Mouse (Mus musculus) CH12.LX (cell line): Measurements from ENCODE around the gene Rims1. TPM values are rescaled to one million over a fixed set of nuclear protein-coding genes. Genes with fewer than 3 reads are reported as not detected.

ENCODE experiments used
- DNase-seq: peaks from one replicate; pipeline ENCODE4 v3.0.0-alpha.2; 2013; ENCODE audit errors: extremely low read depth
- H3K27ac ChIP-seq: 2 replicates; pipeline ENCODE4 v1.5.1; 2012; ENCODE audit warnings: low read depth, mild to moderate bottlenecking, control low read depth, moderate library complexity; ENCODE audit not compliant: insufficient read depth
- H3K27me3 ChIP-seq: replicated peaks from 2 replicates; pipeline ENCODE3; 2012; ENCODE audit warnings: inconsistent platforms
- H3K36me3 ChIP-seq, 2 experiments: replicated peaks in 1 of 2; 2 replicates each; pipeline versions ENCODE3 to v1.6.1; 2012; ENCODE audit warnings: inconsistent platforms in 1 of 2, low read length in 1 of 2, mild to moderate bottlenecking in 1 of 2, mixed read lengths in 1 of 2, moderate library complexity in 1 of 2; ENCODE audit not compliant: control insufficient read depth in 1 of 2, insufficient read depth in 1 of 2
- H3K4me1 ChIP-seq, 2 experiments: 2 replicates each; pipeline ENCODE4 v1.6.1; 2012; ENCODE audit warnings: inconsistent platforms in 1 of 2, moderate library complexity in 1 of 2; ENCODE audit not compliant: insufficient read depth in 2 of 2, control insufficient read depth in 1 of 2
- H3K4me2 ChIP-seq: 2 replicates; pipeline ENCODE4 v1.6.1; 2012; ENCODE audit warnings: low read depth, mild to moderate bottlenecking, control low read depth; ENCODE audit not compliant: poor library complexity, insufficient read depth, severe bottlenecking
- H3K4me3 ChIP-seq, 3 experiments: fragments of 150-350 bp in 1 of 3; sonication (generic) in 1 of 3; replicated peaks in 1 of 3; 2 replicates each; pipeline versions ENCODE3 to v1.5.1; 2011 to 2012; ENCODE audit warnings: low read depth in 2 of 3, low read length in 2 of 3, mild to moderate bottlenecking in 2 of 3, moderate library complexity in 2 of 3, control low read depth in 1 of 3, improper control_type of control experiment in 1 of 3, inconsistent platforms in 1 of 3, mixed read lengths in 1 of 3; ENCODE audit not compliant: poor library complexity in 1 of 3
- H3K79me2 ChIP-seq: replicated peaks from 2 replicates; pipeline ENCODE4 v1.6.1; 2012; ENCODE audit warnings: mild to moderate bottlenecking, moderate library complexity; ENCODE audit not compliant: control insufficient read depth, poor library complexity, insufficient read depth, severe bottlenecking; ENCODE audit errors: extremely low read depth
- H3K9ac ChIP-seq: 2 replicates; pipeline ENCODE4 v1.6.1; 2012; ENCODE audit warnings: low read depth, mild to moderate bottlenecking, control low read depth, moderate library complexity; ENCODE audit not compliant: insufficient read depth
- H3K9me3 ChIP-seq: replicated peaks from 2 replicates; pipeline ENCODE3; 2012; ENCODE audit warnings: low read length, inconsistent platforms, mixed read lengths
- BHLHE40 ChIP-seq: IDR thresholded peaks from 2 replicates; pipeline ENCODE4 v1.6.1; 2011; ENCODE audit warnings: mild to moderate bottlenecking, low read depth, low read length, improper control_type of control experiment
- CHD1 ChIP-seq: IDR thresholded peaks from 2 replicates; pipeline ENCODE4 v1.6.1; 2012; ENCODE audit warnings: low read depth, low read length, improper control_type of control experiment, inconsistent platforms
- CHD2 ChIP-seq: IDR thresholded peaks from 2 replicates; pipeline ENCODE4 v1.6.1; 2011; ENCODE audit warnings: low read length, improper control_type of control experiment
- CTCF ChIP-seq, 2 experiments: IDR thresholded peaks in 1 of 2; conservative IDR thresholded peaks in 1 of 2; 2 replicates each; pipeline ENCODE4 v1.5.1; 2011 to 2012; ENCODE audit warnings: low read depth in 2 of 2, low read length in 2 of 2, improper control_type of control experiment in 1 of 2, inconsistent platforms in 1 of 2, mild to moderate bottlenecking in 1 of 2, moderate library complexity in 1 of 2
- E2F4 ChIP-seq: IDR thresholded peaks from 2 replicates; pipeline ENCODE4 v1.6.1; 2011; ENCODE audit warnings: low read depth, low read length, improper control_type of control experiment; ENCODE audit not compliant: insufficient replicate concordance
- IRF4 ChIP-seq: IDR thresholded peaks from 2 replicates; pipeline ENCODE4 v1.6.1; 2014; ENCODE audit warnings: low read depth, mild to moderate bottlenecking, inconsistent platforms, low read length, improper control_type of control experiment
- KAT2A ChIP-seq: IDR thresholded peaks from 2 replicates; pipeline ENCODE4 v1.6.1; 2012; ENCODE audit warnings: low read length, improper control_type of control experiment, inconsistent platforms; ENCODE audit not compliant: insufficient replicate concordance
- MAX ChIP-seq: IDR thresholded peaks from 2 replicates; pipeline ENCODE4 v1.6.1; 2011; ENCODE audit warnings: low read length, improper control_type of control experiment
- MAZ ChIP-seq: IDR thresholded peaks from 2 replicates; pipeline ENCODE4 v1.6.1; 2012; ENCODE audit warnings: low read depth, mild to moderate bottlenecking, inconsistent platforms, low read length, improper control_type of control experiment, moderate library complexity
- MXI1 ChIP-seq: IDR thresholded peaks from 2 replicates; pipeline ENCODE4 v1.6.1; 2011; ENCODE audit warnings: mild to moderate bottlenecking, low read depth, low read length, improper control_type of control experiment
- MYC ChIP-seq: IDR thresholded peaks from 2 replicates; pipeline ENCODE4 v1.6.1; 2011; ENCODE audit warnings: low read depth, mild to moderate bottlenecking, improper control_type of control experiment, low read length
- NELFE ChIP-seq: IDR thresholded peaks from 2 replicates; pipeline ENCODE4 v1.6.1; 2011; ENCODE audit warnings: low read depth, low read length, improper control_type of control experiment
- POLR2A ChIP-seq: IDR thresholded peaks from 2 replicates; pipeline ENCODE4 v1.6.1; 2011; ENCODE audit warnings: low read depth, mild to moderate bottlenecking, improper control_type of control experiment, low read length
- RCOR1 ChIP-seq: conservative IDR thresholded peaks from 2 replicates; pipeline ENCODE4 v1.6.1; 2012; ENCODE audit warnings: low read depth, mild to moderate bottlenecking, inconsistent platforms, low read length, improper control_type of control experiment
- SMC3 ChIP-seq: IDR thresholded peaks from 2 replicates; pipeline ENCODE4 v1.6.1; 2011; ENCODE audit warnings: low read depth, low read length, improper control_type of control experiment
- UBTF ChIP-seq: IDR thresholded peaks from 2 replicates; pipeline ENCODE4 v1.6.1; 2012; ENCODE audit warnings: low read depth, mild to moderate bottlenecking, inconsistent platforms, low read length, improper control_type of control experiment, moderate library complexity
- USF1 ChIP-seq: IDR thresholded peaks from 2 replicates; pipeline ENCODE4 v1.6.1; 2014; ENCODE audit warnings: low read depth, mild to moderate bottlenecking, inconsistent platforms, low read length, improper control_type of control experiment
- ZC3H11A ChIP-seq: IDR thresholded peaks from 2 replicates; pipeline ENCODE4 v1.6.1; 2012; ENCODE audit warnings: low read depth, mild to moderate bottlenecking, inconsistent platforms, low read length, improper control_type of control experiment
- ZKSCAN1 ChIP-seq: IDR thresholded peaks from 2 replicates; pipeline ENCODE4 v1.6.1; 2012; ENCODE audit warnings: low read depth, inconsistent platforms, low read length, improper control_type of control experiment, borderline replicate concordance
- ZMIZ1 ChIP-seq: IDR thresholded peaks from 2 replicates; pipeline ENCODE4 v1.6.1; 2012; ENCODE audit warnings: low read depth, mild to moderate bottlenecking, inconsistent platforms, low read length, improper control_type of control experiment
- ZNF384 ChIP-seq: IDR thresholded peaks from 2 replicates; pipeline ENCODE4 v1.6.1; 2012; ENCODE audit warnings: low read depth, low read length, improper control_type of control experiment, inconsistent platforms
- dilution Hi-C: fragments of 300-500 bp; cut with MboI; formaldehyde crosslinking; loops from 2 replicates; pipeline ENCODE4 v1.14.3; 2020; ENCODE audit warnings: low sequenced_read_pairs; ENCODE audit not compliant: extremely low pct_unique_long_range_greater_than_20kb, extremely low pct_ligation_motif_present
- in situ Hi-C: fragments of 300-500 bp; cut with MboI; formaldehyde crosslinking; loops from 3 replicates; pipeline ENCODE4 v1.14.3; 2019; ENCODE audit warnings: low sequenced_read_pairs, low pct_ligation_motif_present, low pct_unique_long_range_greater_than_20kb, mixed read lengths
- polyA plus RNA-seq: library from polyadenylated mRNA; unstranded; fragments of >175 nt; gene quantifications from 2 replicates; pipeline ENCODE4 v1.2.1, GENCODE M21; 2012; ENCODE audit warnings: low read depth; ENCODE audit not compliant: insufficient read length
- total RNA-seq, 2 experiments: library from RNA; depleted of rRNA; stranded (reverse); fragments of 300-350 nt in 1 of 2; fragments of >200 nt in 1 of 2; gene quantifications; 2 replicates each; pipeline ENCODE4 v1.2.3; 2012 to 2014

Rims1 gene
- total and polyA plus RNA-seq, 3 experiments = not detected

DNA sequence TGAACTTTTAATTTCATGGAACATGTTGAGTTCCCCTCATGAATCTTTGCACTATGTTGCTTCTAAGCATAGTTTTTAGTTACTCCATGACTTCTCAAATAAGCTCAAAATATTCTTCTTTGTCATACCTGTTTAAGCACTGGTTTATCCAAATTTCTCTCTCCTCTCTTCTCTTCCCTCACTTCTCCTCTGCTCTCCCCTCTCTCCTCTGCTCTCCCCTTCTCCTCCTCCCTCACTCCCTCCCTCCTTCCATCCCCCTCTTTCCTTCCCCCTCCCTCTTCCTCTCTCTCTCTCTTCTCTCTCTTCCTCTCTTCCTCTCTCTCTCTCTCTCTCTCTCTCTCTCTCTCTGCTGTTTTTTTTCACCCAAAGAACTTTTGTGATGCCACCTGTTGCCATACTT, 84.1 kb downstream of the Rims1 start:
- Histone ChIP-seq H3K9me3 (no peaks in the 10 kb centered on the region), H3K4me2 (no peak overlapping the region), H3K4me1 (no peaks in the 10 kb centered on the region), H3K9ac (no peak overlapping the region), H3K4me3 (no peak overlapping the region), H3K27ac (no peak overlapping the region), H3K27me3 (no peaks in the 10 kb centered on the region), H3K36me3 (no peaks in the 10 kb centered on the region), H3K79me2 (no peaks in the 10 kb centered on the region)
- in situ Hi-C loops (no loop called here), dilution Hi-C loops (no loop called here)
- no peak for DNase-seq
- TF ChIP-seq ZNF384 = no peak
- TF ChIP-seq CHD2 = no peak
- no peak for TF ChIP-seq SMC3

GRCm38 (mm10) chr1:22720714-22721113, 85.1 kb downstream of the Rims1 start:
- Histone ChIP-seq H3K4me3 (no peak overlapping the region), H3K4me2 (no peak overlapping the region), H3K9me3 (no peaks in the 10 kb centered on the region), H3K27ac (no peak overlapping the region), H3K79me2 (no peaks in the 10 kb centered on the region), H3K4me1 (no peaks in the 10 kb centered on the region), H3K27me3 (no peaks in the 10 kb centered on the region), H3K36me3 (no peaks in the 10 kb centered on the region), H3K9ac (no peak overlapping the region)
- dilution Hi-C loops (no loop called here), in situ Hi-C loops (no loop called here)
- no peak for TF ChIP-seq POLR2A
- no peak for TF ChIP-seq MXI1
- no peak for TF ChIP-seq CTCF (conservative IDR thresholded peaks at IDR 0.05 in 1 of 2, IDR thresholded peaks at IDR 0.05 in 1 of 2; ENCODE audit: low read depth in 2 of 2, low read length in 2 of 2)
- TF ChIP-seq ZMIZ1 = no peak
- no peak for TF ChIP-seq CHD2
- no peak for TF ChIP-seq MYC
- no peak for TF ChIP-seq E2F4
- TF ChIP-seq IRF4 = no peak
- no peak for TF ChIP-seq KAT2A
- TF ChIP-seq NELFE = no peak
- TF ChIP-seq RCOR1 = no peak
- no peak for TF ChIP-seq ZKSCAN1
- TF ChIP-seq MAZ = no peak
- no peak for TF ChIP-seq MAX
- TF ChIP-seq BHLHE40 = no peak
- no peak for TF ChIP-seq ZC3H11A
- no peak for TF ChIP-seq UBTF
- TF ChIP-seq CHD1 = no peak
- no peak for TF ChIP-seq USF1
- DNase-seq = no peak
